In the genomic region with DNA sequence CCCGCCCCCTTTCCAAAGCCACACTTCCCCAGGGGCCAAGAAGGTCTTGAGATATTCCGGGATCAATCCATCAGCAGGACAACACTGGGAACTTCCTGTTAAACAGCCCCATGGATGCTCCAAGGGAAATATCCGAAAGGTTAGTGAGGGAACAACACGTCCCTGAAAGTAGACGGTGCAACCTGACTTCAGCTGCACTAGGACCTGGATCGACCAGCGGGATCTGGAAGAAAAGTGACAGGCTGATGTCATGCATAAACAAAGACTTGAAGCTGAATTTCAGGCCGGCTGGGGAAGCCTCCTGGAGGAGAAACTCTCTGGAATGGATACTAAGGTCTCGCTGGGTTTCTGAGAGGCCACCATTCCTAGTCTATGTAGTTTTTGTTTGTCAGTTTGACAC, we compare ENCODE assay signal across 8 mouse cellular contexts. TPM values are rescaled to one million over a fixed set of nuclear protein-coding genes. Genes with fewer than 3 reads are reported as not detected.
DNase-seq lines count a peak whose midpoint lies in the region; ATAC-seq and TF ChIP-seq lines count a peak whose summit lies in the region.

No protein-coding gene starts in this region.

- H3K4me2 ChIP-seq in lung, embryonic 14.5 days: peak overlapping the region; percentile 97
- peak overlapping the region; percentile 92 for H3K4me2 ChIP-seq in forebrain, embryonic 11.5 days (ENCODE audit: low read depth, low read length, severe bottlenecking)

- H3K27ac ChIP-seq in cerebellum, adult 2 months (ENCODE audit: insufficient read depth, low read length): peak overlapping the region; percentile 22
- H3K27ac ChIP-seq in lung, embryonic 14.5 days (ENCODE audit: low read depth): no peak overlapping the region
- H3K27ac ChIP-seq in forebrain, embryonic 11.5 days (ENCODE audit: low read depth, low read length): no peak overlapping the region; the same call in 1 of the 2 replicates
- peak overlapping the region; percentile 35; the same call in 1 of the 2 replicates for H3K27ac ChIP-seq in liver, adult 2 months (replicated peaks; ENCODE audit: insufficient read depth, low read depth, low read length)

- peak overlapping the region; percentile 40; the same call in 1 of the 2 replicates for H3K9ac ChIP-seq in lung, embryonic 14.5 days
- H3K9ac ChIP-seq in forebrain, embryonic 11.5 days (ENCODE audit: low read length): peak overlapping the region; percentile 85; the same call in 1 of the 2 replicates
- H3K9ac ChIP-seq in liver, adult 2 months (ENCODE audit: low read depth, low read length): peak overlapping the region; percentile 90; the same call in 1 of the 2 replicates

- H3K79me2 ChIP-seq in liver, adult 2 months (ENCODE audit: control insufficient read depth, insufficient read depth, low read length): peaks cover 5% of the 10 kb centered on the region; the same call in 1 of the 2 replicates

- TF ChIP-seq POLR2A in cerebellum, adult 2 months (IDR thresholded peaks at IDR 0.05; ENCODE audit: borderline replicate concordance, insufficient read depth, low read length): no peak
- no peak for TF ChIP-seq POLR2A in liver, adult 2 months (IDR thresholded peaks at IDR 0.05; ENCODE audit: extremely low read depth, insufficient read depth, low read length)

- H3K36me3 ChIP-seq in lung, embryonic 14.5 days (ENCODE audit: insufficient read depth): no peaks in the 10 kb centered on the region
- no peaks in the 10 kb centered on the region for H3K36me3 ChIP-seq in forebrain, embryonic 11.5 days (ENCODE audit: control insufficient read depth, insufficient read depth, low read length)
- no peaks in the 10 kb centered on the region for H3K36me3 ChIP-seq in liver, adult 2 months (ENCODE audit: control insufficient read depth, insufficient read depth, low read length)

- no peaks in the 10 kb centered on the region for H3K27me3 ChIP-seq in cerebellum, adult 2 months (ENCODE audit: control insufficient read depth, insufficient read depth, low read length)
- peaks cover 4% of the 10 kb centered on the region; the same call in 1 of the 2 replicates for H3K27me3 ChIP-seq in lung, embryonic 14.5 days (ENCODE audit: insufficient read depth, low read length)
- H3K27me3 ChIP-seq in forebrain, embryonic 11.5 days (ENCODE audit: control insufficient read depth, insufficient read depth, low read length): no peaks in the 10 kb centered on the region
- H3K27me3 ChIP-seq in liver, adult 2 months (ENCODE audit: control insufficient read depth, insufficient read depth, low read length): no peaks in the 10 kb centered on the region

- peak; percentile 39 for ATAC-seq in lung, embryonic 14.5 days (ENCODE audit: insufficient read depth)
- ATAC-seq in forebrain, embryonic 11.5 days (replicated peaks; ENCODE audit: low FRiP score): no peak; the same call in 1 of the 2 replicates

- H3K9me3 ChIP-seq in lung, embryonic 14.5 days (ENCODE audit: low read depth, low read length): no peaks in the 10 kb centered on the region
- no peaks in the 10 kb centered on the region for H3K9me3 ChIP-seq in forebrain, embryonic 11.5 days (ENCODE audit: control insufficient read depth, low read length)

- peaks cover 7% of the 10 kb centered on the region for H3K4me1 ChIP-seq in cerebellum, adult 2 months (ENCODE audit: control insufficient read depth, insufficient read depth, low read length)
- no peaks in the 10 kb centered on the region for H3K4me1 ChIP-seq in lung, embryonic 14.5 days (ENCODE audit: insufficient read depth)
- H3K4me1 ChIP-seq in forebrain, embryonic 11.5 days (replicated peaks; ENCODE audit: control insufficient read depth, insufficient read depth, low read length): peaks cover 9% of the 10 kb centered on the region; the same call in 1 of the 2 replicates
- H3K4me1 ChIP-seq in liver, adult 2 months (ENCODE audit: control insufficient read depth, insufficient read depth, low read length): peaks cover 4% of the 10 kb centered on the region; the same call in 1 of the 2 replicates

- no peak for DNase-seq in cerebellum, adult 2 months
- no peak for DNase-seq in cerebellum, adult 11 months
- peak; percentile 45 for DNase-seq in lung, embryonic 14.5 days
- no peak for DNase-seq in lung, postnatal 25 days (ENCODE audit: low spot score)
- DNase-seq in forebrain, embryonic 11.5 days (ENCODE audit: low spot score): no peak
- DNase-seq in liver, adult 2 months (ENCODE audit: extremely low read depth, low read depth, low spot score): no peak
- peak; percentile 35 for DNase-seq in testis, postnatal 14 days (ENCODE audit: low spot score)
- DNase-seq in urinary bladder, adult 2 months (ENCODE audit: low spot score): no peak

- no peak for TF ChIP-seq CTCF in cerebellum, adult 2 months (IDR thresholded peaks at IDR 0.05; ENCODE audit: borderline replicate concordance, insufficient read depth, low read depth, low read length)
- no peak for TF ChIP-seq CTCF in lung, embryonic 14.5 days (IDR thresholded peaks at IDR 0.05; ENCODE audit: low read depth)
- no peak for TF ChIP-seq CTCF in liver, adult 2 months (IDR thresholded peaks at IDR 0.05; ENCODE audit: low read depth, low read length)

- peak overlapping the region; percentile 69 for H3K4me3 ChIP-seq in cerebellum, adult 2 months (replicated peaks; ENCODE audit: insufficient read depth, low read depth, low read length)
- H3K4me3 ChIP-seq in lung, embryonic 14.5 days (ENCODE audit: low read depth, low read length): peak overlapping the region; percentile 61
- peak overlapping the region; percentile 77 for H3K4me3 ChIP-seq in forebrain, embryonic 11.5 days (ENCODE audit: low read depth, low read length)
- H3K4me3 ChIP-seq in liver, adult 2 months (ENCODE audit: insufficient read depth, low read depth, low read length): peak overlapping the region; percentile 92

- 3% methylated on average over 9 of the region's 9 CpGs for WGBS in cerebellum, adult 2 months
- 2% methylated on average over 9 of the region's 9 CpGs for WGBS in lung, embryonic 14.5 days
- WGBS in forebrain, embryonic 11.5 days: 2% methylated on average over 9 of the region's 9 CpGs
- WGBS in liver, adult 2 months: 7% methylated on average over 9 of the region's 9 CpGs

RNA-seq across cellular contexts. Expression of gene Nup210, which starts 0.5 kb away (rescaled TPM):
- 16.8 and 23.1 TPM in 2 replicates for polyA plus RNA-seq in cerebellum, adult 2 months (2012; rRNA removed)
- 30.8 and 35.3 TPM in 2 replicates for polyA plus RNA-seq in lung, embryonic 14.5 days (2014; fragmentation: Nextera tagmentation; extraction: Ambion mirVana)
- polyA plus RNA-seq in forebrain, embryonic 11.5 days (2014; fragmentation: Nextera tagmentation; extraction: Ambion mirVana): 31.9 and 37.4 TPM in 2 replicates
- 12.2 and 14.9 TPM in 2 replicates for total RNA-seq in liver, adult 2 months (2014; rRNA removed)
- polyA plus RNA-seq in liver, adult 2 months (2012; rRNA removed): 13.8 and 18.3 TPM in 2 replicates
- polyA plus RNA-seq in urinary bladder, adult 2 months (2012; rRNA removed): 1.3 and 2.8 TPM in 2 replicates

RNA-seq across cellular contexts. Expression of gene Hdac11, which starts 39.3 kb away (rescaled TPM):
- polyA plus RNA-seq in cerebellum, adult 2 months (2012; rRNA removed): 183 and 188 TPM in 2 replicates
- polyA plus RNA-seq in lung, embryonic 14.5 days (2014; fragmentation: Nextera tagmentation; extraction: Ambion mirVana): 8.1 and 8.8 TPM in 2 replicates
- 12.5 and 14.5 TPM in 2 replicates for polyA plus RNA-seq in forebrain, embryonic 11.5 days (2014; fragmentation: Nextera tagmentation; extraction: Ambion mirVana)
- total RNA-seq in liver, adult 2 months (2014; rRNA removed): 37.2 and 42.9 TPM in 2 replicates
- polyA plus RNA-seq in liver, adult 2 months (2012; rRNA removed): 58.4 and 60.5 TPM in 2 replicates
- polyA plus RNA-seq in urinary bladder, adult 2 months (2012; rRNA removed): 24.2 and 26.6 TPM in 2 replicates

Comparison
In these comparisons a context has a peak if more than half of its experiments do, and no peak if none do; other contexts are left out.
1. DNase-seq: peak in lung, embryonic 14.5 days (single experiment) and testis, postnatal 14 days (single experiment); none in cerebellum, adult 2 months (0 of 2), cerebellum, adult 11 months (single experiment), lung, postnatal 25 days (single experiment), forebrain, embryonic 11.5 days (single experiment), liver, adult 2 months (single experiment) and urinary bladder, adult 2 months (single experiment).
2. H3K27ac ChIP-seq: peak in cerebellum, adult 2 months (single experiment) and liver, adult 2 months (single experiment); none in lung, embryonic 14.5 days (single experiment) and forebrain, embryonic 11.5 days (single experiment).
3. H3K9ac ChIP-seq: peak in every context shown above with its lines; median percentile 90 in liver, adult 2 months; 85 in forebrain, embryonic 11.5 days; 40 in lung, embryonic 14.5 days.
4. Peak in every context shown above with its lines, with median percentiles within 50 percentile points of each other: H3K4me3 ChIP-seq.